Mouse (Mus musculus) embryonic fibroblast, embryonic 13.5 days (primary cell): ENCODE measurements around the gene Eprs. TPM values are rescaled to one million over a fixed set of nuclear protein-coding genes. Genes with fewer than 3 reads are reported as not detected.
A peak's percentile ranks its signal among the peaks of the same experiment; 100 is the strongest.

Source experiments
- H3K27ac ChIP-seq: 2 replicates; pipeline ENCODE4 v1.5.1; 2012; ENCODE audit warnings: low read length, control low read depth, inconsistent platforms; ENCODE audit not compliant: insufficient read depth
- H3K4me1 ChIP-seq: 2 replicates; pipeline ENCODE4 v1.6.1; 2011; ENCODE audit warnings: low read length; ENCODE audit not compliant: control insufficient read depth, insufficient read depth
- H3K4me3 ChIP-seq: 2 replicates; pipeline ENCODE4 v1.5.1; 2011; ENCODE audit warnings: mild to moderate bottlenecking, control low read depth, low read length; ENCODE audit not compliant: insufficient read depth
- CTCF ChIP-seq: IDR thresholded peaks from 2 replicates; pipeline ENCODE4 v1.5.1; 2011; ENCODE audit warnings: mild to moderate bottlenecking, control low read depth, low read length, moderate library complexity, borderline replicate concordance; ENCODE audit not compliant: insufficient read depth
- POLR2A ChIP-seq: IDR thresholded peaks from 2 replicates; pipeline ENCODE4 v1.6.1; 2011; ENCODE audit warnings: low read depth, mild to moderate bottlenecking, control low read depth, low read length, moderate library complexity
- polyA plus RNA-seq: library from polyadenylated mRNA; stranded (reverse); fragments of >200 nt; gene quantifications from 2 replicates; pipeline ENCODE4 v1.2.4, GENCODE M21; 2011; ENCODE audit warnings: low read depth; ENCODE audit not compliant: missing spikeins, insufficient read length

Gene Eprs
- polyA plus RNA-seq, 1 experiment, result 275 TPM

DNA sequence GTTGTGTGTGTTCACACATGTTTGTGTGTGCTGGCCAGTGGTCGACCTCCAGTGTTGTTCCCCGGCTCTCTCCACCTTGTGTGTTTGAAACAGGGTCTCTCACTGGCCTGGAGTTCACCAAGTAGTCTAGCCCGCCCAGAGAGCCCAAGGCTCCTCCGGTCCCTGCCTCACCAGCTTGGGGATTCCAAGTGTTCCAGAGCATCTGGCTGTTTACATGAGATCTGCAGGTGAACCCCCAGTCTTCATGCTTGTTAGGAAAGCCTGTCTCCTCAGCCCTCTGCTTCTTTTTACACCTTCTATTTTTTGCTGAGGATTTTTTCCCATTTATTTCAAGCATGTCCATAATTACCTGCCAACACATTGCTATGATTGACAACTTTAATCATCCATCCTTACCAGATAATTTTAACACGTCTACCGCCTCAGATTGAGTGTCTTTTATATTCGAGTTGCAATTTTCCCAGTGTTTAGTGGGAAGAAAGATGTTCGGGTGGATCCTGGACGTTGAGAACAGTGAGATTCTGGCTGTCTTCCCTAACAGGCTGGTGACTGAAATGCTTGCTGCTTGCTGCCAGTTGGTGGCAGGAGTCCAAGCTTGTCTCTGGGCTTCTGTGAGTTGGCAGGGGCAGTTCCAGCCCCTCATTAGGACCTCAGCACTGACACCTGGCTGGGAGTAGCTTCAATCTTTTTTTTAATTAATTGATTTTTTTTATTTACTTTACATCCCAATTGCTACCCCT, 76.2 kb downstream of the Eprs start:
- no peaks in the 10 kb centered on the region for H3K4me1 ChIP-seq
- TF ChIP-seq POLR2A (no peak), CTCF (no peak)
- H3K4me3 ChIP-seq, result no peak overlapping the region
- H3K27ac ChIP-seq, result no peak overlapping the region

DNA sequence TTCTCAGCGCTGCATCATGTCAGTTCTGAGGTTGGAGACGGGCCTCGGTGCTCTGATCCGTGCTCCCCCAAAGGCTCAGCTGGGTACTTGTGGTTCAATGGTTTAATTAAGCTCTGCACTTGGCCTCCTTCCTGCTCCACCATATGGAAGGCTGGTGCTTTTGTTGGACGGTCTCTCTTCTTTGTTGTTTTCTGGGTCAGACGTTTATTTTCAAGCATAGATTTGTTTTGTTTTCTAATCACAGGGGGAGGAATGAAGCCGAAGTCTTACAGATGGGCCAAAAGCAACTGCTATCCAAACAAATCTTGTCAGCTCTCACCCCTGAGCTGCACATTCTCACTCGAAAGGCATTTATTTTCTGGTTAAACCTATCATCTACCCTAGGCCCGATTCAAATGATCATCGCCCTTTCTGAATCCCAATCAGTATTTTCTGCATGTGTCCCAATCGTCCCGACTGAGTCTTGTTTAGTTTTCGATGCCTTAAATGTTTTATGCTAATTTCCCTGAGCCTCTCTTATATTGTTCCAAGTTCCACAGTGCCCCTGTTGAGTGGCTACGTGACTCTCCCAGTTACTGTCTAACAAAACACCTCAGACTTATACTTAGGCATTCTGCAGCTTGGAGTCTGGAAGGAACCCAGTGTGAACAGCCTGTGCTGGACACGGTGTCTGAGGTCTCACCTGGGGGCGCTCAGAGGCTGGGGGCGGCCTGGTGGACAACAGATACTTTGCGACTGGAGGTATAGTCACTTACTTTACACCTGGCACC, 79.0 kb downstream of the Eprs start:
- no peak overlapping the region for H3K4me3 ChIP-seq
- H3K4me1 ChIP-seq, result no peaks in the 10 kb centered on the region
- TF ChIP-seq CTCF, result no peak
- TF ChIP-seq POLR2A, result no peak
- H3K27ac ChIP-seq, result no peak overlapping the region

DNA sequence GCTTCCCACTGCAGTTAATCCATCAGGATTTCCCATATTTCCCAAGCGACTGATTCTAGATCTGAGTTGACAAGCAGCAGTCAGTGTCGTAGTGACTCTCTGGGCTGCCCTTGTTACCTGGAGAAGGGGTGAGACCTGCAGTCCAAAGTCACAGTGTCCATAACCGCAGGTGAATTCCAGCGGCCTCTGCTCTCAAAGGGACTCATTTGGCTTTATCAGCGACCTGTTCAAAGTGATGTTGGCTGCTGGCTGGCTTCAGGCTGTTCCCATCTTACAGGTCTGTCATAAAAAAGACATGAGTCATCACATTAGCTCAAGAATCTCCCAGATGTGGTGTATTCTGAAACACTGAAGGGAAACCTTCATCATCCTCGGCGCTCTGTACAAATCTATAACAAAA, 86.1 kb downstream of the Eprs start:
- no peak overlapping the region for H3K27ac ChIP-seq
- no peak for TF ChIP-seq POLR2A
- no peak for TF ChIP-seq CTCF
- no peaks in the 10 kb centered on the region for H3K4me1 ChIP-seq
- H3K4me3 ChIP-seq, result no peak overlapping the region

DNA sequence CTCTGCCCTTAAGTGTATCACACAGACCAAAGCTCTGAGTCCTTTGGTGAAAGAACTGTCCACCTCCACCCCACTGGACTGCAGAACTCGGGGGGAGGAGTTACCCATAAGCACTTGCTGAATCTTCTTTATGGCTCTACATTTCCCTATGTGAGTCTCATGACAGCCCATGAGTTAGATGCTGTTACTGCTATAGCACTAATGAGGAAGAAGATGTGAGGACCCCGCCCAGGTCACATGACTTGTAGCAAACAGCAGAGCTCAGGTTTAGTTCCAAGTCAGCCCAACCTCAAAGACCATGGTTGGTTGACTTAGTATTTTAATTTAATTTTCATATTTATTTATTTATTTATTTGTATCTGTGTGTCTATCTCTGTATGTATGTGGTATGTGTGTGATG, 86.9 kb downstream of the Eprs start:
- Histone ChIP-seq H3K4me3 (no peak overlapping the region), H3K27ac (no peak overlapping the region), H3K4me1 (no peaks in the 10 kb centered on the region)
- no peak for TF ChIP-seq POLR2A
- TF ChIP-seq CTCF, result no peak

DNA sequence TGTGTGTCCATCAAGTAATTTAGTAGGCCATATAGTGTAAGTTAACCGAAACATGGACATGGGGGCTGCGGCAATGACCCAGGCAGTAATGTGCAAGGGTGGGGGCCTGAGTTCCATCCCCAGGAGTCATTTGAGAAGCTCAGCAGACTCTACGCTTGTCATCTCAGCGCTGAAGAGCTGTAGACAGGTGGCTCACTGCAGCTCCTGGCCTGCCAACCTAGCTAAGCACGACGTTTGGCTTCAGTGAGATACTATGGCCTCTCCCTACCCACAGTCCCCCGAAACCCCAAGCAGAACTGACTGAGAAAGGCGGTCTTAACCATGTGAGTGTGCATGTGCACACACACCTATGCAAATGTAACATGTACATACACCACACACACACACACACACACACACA, 88.2 kb downstream of the Eprs start:
- no peak overlapping the region for H3K4me3 ChIP-seq
- H3K4me1 ChIP-seq, result no peaks in the 10 kb centered on the region
- TF ChIP-seq CTCF (no peak), POLR2A (no peak)
- H3K27ac ChIP-seq, result no peak overlapping the region

DNA sequence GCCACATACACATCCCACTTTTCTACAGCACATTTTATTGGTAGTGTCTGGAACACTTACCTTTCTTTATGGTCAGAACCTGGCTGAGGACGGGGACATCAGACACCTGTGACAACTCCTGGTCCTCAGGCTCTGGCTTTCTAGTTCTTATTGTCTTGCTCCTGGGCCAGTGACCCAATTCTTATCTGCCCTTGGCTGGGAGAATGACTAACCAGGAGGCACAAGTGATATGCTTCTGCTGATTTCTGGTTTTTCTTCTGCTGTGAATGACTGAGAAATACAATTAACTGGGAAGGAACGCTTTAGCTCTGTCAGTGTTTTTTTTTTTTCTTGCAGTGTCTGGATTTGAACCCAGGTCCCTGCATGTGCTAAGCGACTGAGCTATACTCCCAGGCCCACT, 88.7 kb downstream of the Eprs start:
- Histone ChIP-seq H3K4me3 (no peak overlapping the region), H3K4me1 (no peaks in the 10 kb centered on the region), H3K27ac (no peak overlapping the region)
- TF ChIP-seq CTCF (no peak), POLR2A (no peak)

DNA sequence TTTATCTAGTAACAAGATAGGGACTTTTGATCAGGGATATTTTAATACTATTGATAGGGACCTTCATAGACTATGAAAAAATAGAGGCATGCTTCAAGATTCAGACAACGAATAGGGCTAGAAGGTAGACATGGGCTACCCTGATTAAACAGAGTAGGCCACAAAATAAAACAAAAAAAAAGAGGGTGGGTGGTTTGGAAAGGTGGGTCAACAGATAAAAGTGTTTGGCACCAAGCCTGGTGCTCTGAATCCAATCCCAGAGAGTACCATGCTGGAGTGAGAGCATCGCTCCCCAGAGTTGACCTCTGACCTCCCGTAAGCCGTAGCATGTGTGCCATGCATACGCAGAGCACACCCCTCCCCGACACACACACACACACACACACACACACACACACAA, 89.6 kb downstream of the Eprs start:
- TF ChIP-seq CTCF, result no peak
- no peak for TF ChIP-seq POLR2A
- H3K27ac ChIP-seq, result no peak overlapping the region
- no peaks in the 10 kb centered on the region for H3K4me1 ChIP-seq
- H3K4me3 ChIP-seq, result no peak overlapping the region

DNA sequence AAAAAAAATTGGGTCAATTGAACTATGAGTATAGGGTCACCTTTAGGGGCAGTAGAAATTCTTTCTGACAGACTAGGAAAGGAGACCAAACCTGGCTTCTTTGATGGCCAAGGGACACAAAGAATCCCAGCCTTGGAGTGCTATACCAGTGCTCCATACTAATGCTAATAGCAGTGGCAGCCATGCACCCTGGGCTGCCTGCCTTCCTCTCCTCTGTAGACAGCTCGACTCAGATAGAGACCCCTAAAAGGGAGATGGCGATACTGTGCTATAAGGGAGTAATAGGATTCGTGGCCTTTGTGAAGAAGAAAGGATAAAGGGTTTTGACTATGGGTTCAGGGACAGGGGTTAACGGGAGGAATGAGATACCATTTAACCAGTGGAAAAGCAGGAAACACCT, 91.3 kb downstream of the Eprs start:
- no peaks in the 10 kb centered on the region for H3K4me1 ChIP-seq
- no peak for TF ChIP-seq CTCF
- no peak for TF ChIP-seq POLR2A
- no peak overlapping the region for H3K27ac ChIP-seq
- no peak overlapping the region for H3K4me3 ChIP-seq

DNA sequence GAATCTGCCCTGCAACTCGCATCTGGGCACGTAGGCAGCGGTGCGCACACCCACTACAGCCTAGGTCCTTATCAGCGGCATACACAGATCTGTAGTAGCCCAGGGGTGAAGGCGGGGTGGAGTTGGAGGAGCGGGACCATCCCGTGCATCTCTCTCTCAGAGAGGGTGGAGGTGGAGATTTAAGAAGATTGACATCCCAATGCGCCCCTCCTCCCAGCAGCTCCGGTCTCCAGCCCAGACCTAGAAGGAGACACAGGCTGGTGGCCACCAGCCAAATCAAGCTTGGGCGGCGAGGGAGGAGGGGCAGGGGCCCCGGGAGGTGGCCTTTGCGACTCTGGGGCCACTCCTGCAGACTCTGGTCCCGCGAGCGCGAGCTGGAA, 91.7 kb downstream of the Eprs start, which contains the start of gene Slc30a10:
TSS of gene Slc30a10 (plus strand) at position 274 of the 380 bp plus-strand sequence.
- Histone ChIP-seq H3K4me1 (no peaks in the 10 kb centered on the region), H3K4me3 (peak within 1 kb of the TSS; percentile 20), H3K27ac (no peak within 1 kb of the TSS)
- TF ChIP-seq CTCF (no peak), POLR2A (no peak)

DNA sequence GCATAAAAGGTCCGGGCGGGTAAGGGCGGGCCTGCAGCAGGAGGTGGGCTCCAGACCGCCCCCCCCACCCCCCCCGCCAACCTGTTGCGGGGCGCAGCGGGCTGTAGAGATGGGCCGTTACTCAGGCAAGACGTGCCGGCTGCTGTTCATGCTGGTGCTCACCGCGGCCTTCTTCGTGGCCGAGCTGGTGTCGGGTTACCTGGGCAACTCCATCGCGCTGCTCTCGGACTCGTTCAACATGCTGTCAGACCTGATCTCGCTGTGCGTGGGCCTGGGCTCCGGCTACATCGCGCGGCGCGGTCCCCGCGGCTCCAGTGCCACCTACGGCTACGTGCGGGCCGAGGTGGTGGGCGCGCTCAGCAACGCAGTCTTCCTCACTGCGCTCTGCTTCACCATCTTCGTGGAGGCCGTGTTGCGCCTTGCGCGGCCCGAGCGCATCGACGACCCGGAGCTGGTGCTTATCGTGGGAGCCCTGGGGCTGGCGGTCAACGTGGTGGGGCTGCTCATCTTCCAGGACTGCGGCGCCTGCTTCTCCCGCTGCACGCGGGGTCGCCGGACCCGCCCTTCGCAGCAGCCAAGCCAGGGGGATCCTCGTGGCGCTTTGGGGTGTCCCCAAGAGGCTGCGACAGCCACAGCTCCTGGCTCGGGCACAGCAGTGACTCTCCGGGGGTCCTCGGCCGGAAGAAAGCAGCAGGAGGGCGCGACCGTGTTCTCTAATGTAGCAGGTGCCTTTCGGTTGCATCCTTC, 92.3 kb downstream of the Eprs start:
- Histone ChIP-seq H3K27ac (no peak overlapping the region), H3K4me1 (no peaks in the 10 kb centered on the region), H3K4me3 (peak overlapping the region; percentile 20)
- TF ChIP-seq CTCF (no peak), POLR2A (no peak)
